ENCODE assay signal across 8 mouse cellular contexts in the genomic region with DNA sequence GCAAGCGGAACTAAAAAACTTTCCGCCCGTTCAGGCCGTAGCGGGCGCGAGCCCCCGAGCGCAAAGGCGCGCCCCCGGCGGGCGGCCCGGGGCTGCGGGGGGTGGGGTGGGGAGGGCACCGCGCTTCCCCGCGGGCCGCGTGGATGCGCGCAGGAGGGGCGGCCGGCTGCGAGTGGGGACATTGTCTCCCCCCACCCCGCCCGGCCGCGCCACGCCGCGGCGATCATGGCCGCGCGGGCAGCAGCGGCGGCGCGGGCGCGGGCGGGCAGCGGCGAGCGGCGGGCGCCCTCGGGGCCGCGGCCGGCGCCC. TPM values are rescaled to one million over a fixed set of nuclear protein-coding genes. Genes with fewer than 3 reads are reported as not detected.
DNase-seq lines count a peak whose midpoint lies in the region; ATAC-seq and TF ChIP-seq lines count a peak whose summit lies in the region.

No protein-coding gene starts in this region.

- no peak for TF ChIP-seq CTCF in thymus, adult 2 months (IDR thresholded peaks at IDR 0.05; ENCODE audit: borderline replicate concordance, control insufficient read depth, extremely low read depth, insufficient read depth, low read length, poor library complexity)
- TF ChIP-seq CTCF in stomach, postnatal 0 days (IDR thresholded peaks at IDR 0.05; ENCODE audit: low read depth): no peak

- no peak for TF ChIP-seq POLR2A in thymus, adult 2 months (IDR thresholded peaks at IDR 0.05; ENCODE audit: control insufficient read depth, extremely low read depth, insufficient read depth, low read length, poor library complexity)
- no peak for TF ChIP-seq POLR2A in limb, embryonic 14.5 days (IDR thresholded peaks at IDR 0.05; ENCODE audit: borderline replicate concordance, extremely low read depth, insufficient read depth, insufficient read length)

- no peaks in the 10 kb centered on the region for H3K9me3 ChIP-seq in limb, embryonic 14.5 days (ENCODE audit: control insufficient read depth, low read length)
- H3K9me3 ChIP-seq in stomach, postnatal 0 days (ENCODE audit: control insufficient read depth, low read length): no peaks in the 10 kb centered on the region

- WGBS in thymus, adult 2 months: 15% methylated on average over 55 of the region's 55 CpGs
- WGBS in limb, embryonic 14.5 days: 0% methylated on average over 4 of the region's 55 CpGs
- WGBS in stomach, postnatal 0 days: 2% methylated on average over 16 of the region's 55 CpGs

- ATAC-seq in limb, embryonic 14.5 days (ENCODE audit: low FRiP score, low read depth): peak; percentile 49
- ATAC-seq in stomach, postnatal 0 days (ENCODE audit: low FRiP score, low TSS enrichment): peak; percentile 24; the same call in 1 of the 2 replicates

- H3K27me3 ChIP-seq in thymus, adult 2 months (ENCODE audit: control insufficient read depth, insufficient read depth, low read length): no peaks in the 10 kb centered on the region
- no peaks in the 10 kb centered on the region for H3K27me3 ChIP-seq in limb, embryonic 14.5 days (ENCODE audit: control insufficient read depth, insufficient read depth, low read length)
- H3K27me3 ChIP-seq in stomach, postnatal 0 days (ENCODE audit: control insufficient read depth, insufficient read depth, low read length): no peaks in the 10 kb centered on the region

- peak overlapping the region; percentile 81 for H3K27ac ChIP-seq in thymus, adult 2 months (ENCODE audit: control insufficient read depth, insufficient read depth, low read length)
- H3K27ac ChIP-seq in limb, embryonic 14.5 days (replicated peaks; ENCODE audit: low read depth, low read length): peak overlapping the region; percentile 98
- H3K27ac ChIP-seq in stomach, postnatal 0 days (replicated peaks): peak overlapping the region; percentile 100

- TF ChIP-seq EP300 in stomach, postnatal 0 days (optimal IDR thresholded peaks at IDR 0.05): no peak

- H3K4me2 ChIP-seq in limb, embryonic 14.5 days (replicated peaks; ENCODE audit: low read depth, low read length, severe bottlenecking): peak overlapping the region; percentile 71
- peak overlapping the region; percentile 86 for H3K4me2 ChIP-seq in stomach, postnatal 0 days (replicated peaks; ENCODE audit: low read depth)

- peaks cover 4% of the 10 kb centered on the region; the same call in 1 of the 2 replicates for H3K4me1 ChIP-seq in thymus, adult 2 months (replicated peaks; ENCODE audit: control insufficient read depth, insufficient read depth, low read length)
- peaks cover 14% of the 10 kb centered on the region for H3K4me1 ChIP-seq in limb, embryonic 14.5 days (ENCODE audit: control insufficient read depth, insufficient read depth, low read length)
- H3K4me1 ChIP-seq in stomach, postnatal 0 days (replicated peaks; ENCODE audit: control insufficient read depth, insufficient read depth): no peaks in the 10 kb centered on the region; the same call in 1 of the 2 replicates

- peak; percentile 59 for DNase-seq in gastrocnemius, postnatal 10 days
- no peak for DNase-seq in gastrocnemius, adult 8-10 months (ENCODE audit: low spot score in 2 of 2)
- no peak for DNase-seq in thymus, adult 2 months
- DNase-seq in thymus, postnatal 4 days: no peak
- no peak for DNase-seq in limb, embryonic 14.5 days (ENCODE audit: low spot score)
- no peak for DNase-seq in stomach, postnatal 0 days (ENCODE audit: low spot score)
- no peak for DNase-seq in retina, embryonic 14.5 days (ENCODE audit: low spot score)
- no peak for DNase-seq in layer of hippocampus, postnatal 10 days (ENCODE audit: low spot score in 2 of 2)

- H3K36me3 ChIP-seq in thymus, adult 2 months (ENCODE audit: control insufficient read depth, insufficient read depth, low read length): no peaks in the 10 kb centered on the region
- no peaks in the 10 kb centered on the region for H3K36me3 ChIP-seq in limb, embryonic 14.5 days (ENCODE audit: control insufficient read depth, insufficient read depth, low read length)
- no peaks in the 10 kb centered on the region for H3K36me3 ChIP-seq in stomach, postnatal 0 days (ENCODE audit: control insufficient read depth, insufficient read depth, low read length)

- H3K9ac ChIP-seq in limb, embryonic 14.5 days (ENCODE audit: low read depth, low read length, severe bottlenecking): peak overlapping the region; percentile 100
- H3K9ac ChIP-seq in stomach, postnatal 0 days (ENCODE audit: low read length): peak overlapping the region; percentile 99

- H3K4me3 ChIP-seq in thymus, adult 2 months (ENCODE audit: control insufficient read depth, insufficient read depth, low read length): peak overlapping the region; percentile 88
- peak overlapping the region; percentile 93 for H3K4me3 ChIP-seq in limb, embryonic 14.5 days (replicated peaks; ENCODE audit: low read length)
- H3K4me3 ChIP-seq in stomach, postnatal 0 days (ENCODE audit: low read depth, low read length): peak overlapping the region; percentile 97

RNA-seq across cellular contexts. Expression of a gene that starts 0.3 kb away (rescaled TPM):
- 10 to 100 TPM; 39.6 to 44.4 TPM for total RNA-seq in gastrocnemius, postnatal 10 days (2021)
- 10 to 100 TPM; 30.8 to 35.6 (median 33.9) TPM for total RNA-seq in gastrocnemius, adult 8-10 months (2022)
- polyA plus RNA-seq in thymus, adult 2 months (2012; rRNA removed): 99.0 and 142 TPM in 2 replicates
- 20.5 and 26.1 TPM in 2 replicates for polyA plus RNA-seq in limb, embryonic 14.5 days (2012; rRNA removed)
- 14.7 and 16.4 TPM in 2 replicates for polyA plus RNA-seq in limb, embryonic 14.5 days (2014; fragmentation: Nextera tagmentation; extraction: Ambion mirVana)
- 5.6 and 5.9 TPM in 2 replicates for polyA plus RNA-seq in stomach, postnatal 0 days (2015; fragmentation: Nextera tagmentation; extraction: Ambion mirVana)
- total RNA-seq in layer of hippocampus, postnatal 10 days (2021): 10 to 100 TPM; 74.7 to 79.4 TPM
